Mouse (Mus musculus): Measurements from ENCODE around the gene Kcnh1.

DNA sequence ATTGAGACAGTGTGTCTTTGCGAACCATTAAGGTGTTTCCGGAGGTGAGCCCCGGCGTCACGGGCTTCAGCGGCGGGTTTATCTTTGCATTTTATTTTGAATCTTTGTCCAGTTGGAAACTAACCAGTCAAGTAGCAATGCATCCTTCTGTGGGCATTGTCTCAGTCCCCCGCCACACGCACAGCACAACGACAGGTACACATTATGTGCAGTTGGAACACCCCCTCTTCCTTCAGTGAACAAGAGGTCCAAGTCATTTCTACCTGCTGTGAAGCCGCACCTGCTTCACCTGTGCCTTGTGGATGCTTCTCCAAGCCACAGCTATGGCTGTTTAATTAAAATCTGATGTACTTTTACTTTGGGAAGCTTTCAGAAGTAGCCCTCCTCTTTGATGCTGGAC is 803 bp upstream of the Kcnh1 start:
- TF ChIP-seq TAL1 (conservative IDR thresholded peaks at IDR 0.05; ENCODE audit: low read depth, low read length) = no peak
- TF ChIP-seq CTCF (IDR thresholded peaks at IDR 0.05; ENCODE audit: low read depth, low read length) = no peak
- TF ChIP-seq GATA1 (IDR thresholded peaks at IDR 0.05; ENCODE audit: borderline replicate concordance, low read length) = no peak
- no peak for TF ChIP-seq POLR2AphosphoS5 (IDR thresholded peaks at IDR 0.05; ENCODE audit: insufficient replicate concordance, low read depth, low read length)
- TF ChIP-seq GATA2 (IDR thresholded peaks at IDR 0.05; ENCODE audit: borderline replicate concordance, low read depth, low read length) = no peak

Data from G1E (cell line).